Mouse (Mus musculus) liver, embryonic 14.5 days (tissue): ENCODE measurements around the gene Olfr56. TPM values are rescaled to one million over a fixed set of nuclear protein-coding genes. Genes with fewer than 3 reads are reported as not detected.
A peak's percentile ranks its signal among the peaks of the same experiment; 100 is the strongest.

Source experiments
- ATAC-seq: fragments of 200-750 bp; cut with Nextera tagmentation; 2 replicates; pipeline ENCODE4 v1.8.0; 2017; ENCODE audit warnings: moderate number of reproducible peaks, mild to moderate bottlenecking, moderate library complexity; ENCODE audit not compliant: insufficient read depth
- DNase-seq, 3 experiments: peaks; one replicate each; pipeline ENCODE4 v3.0.0-alpha.2; 2012 to 2013; ENCODE audit warnings: low read depth in 3 of 3, low spot score in 3 of 3
- H3K27ac ChIP-seq: fragments of 300-500 bp; sonication (generic); 2 replicates; pipeline ENCODE4 v1.5.1; 2014; ENCODE audit warnings: moderate library complexity, mild to moderate bottlenecking, control low read depth, inconsistent platforms
- H3K27me3 ChIP-seq: fragments of 300-500 bp; sonication (generic); 2 replicates; pipeline ENCODE4 v1.6.1; 2014; ENCODE audit warnings: mild to moderate bottlenecking, low read length, moderate library complexity; ENCODE audit not compliant: control insufficient read depth, insufficient read depth
- H3K36me3 ChIP-seq: fragments of 300-500 bp; sonication (generic); replicated peaks from 2 replicates; pipeline ENCODE4 v1.6.1; 2014; ENCODE audit warnings: low read depth; ENCODE audit not compliant: control insufficient read depth, insufficient read depth
- H3K4me1 ChIP-seq, 2 experiments: fragments of 200-500 bp in 1 of 2; fragments of 300-500 bp in 1 of 2; sonication (generic) in 1 of 2; replicated peaks; 2 replicates each; pipeline ENCODE4 v1.6.1; 2012 to 2014; ENCODE audit warnings: antibody characterized with exemption in 1 of 2, inconsistent platforms in 1 of 2, low read length in 1 of 2; ENCODE audit not compliant: control insufficient read depth in 2 of 2, insufficient read depth in 2 of 2
- H3K4me2 ChIP-seq: fragments of 300-500 bp; sonication (generic); 2 replicates; pipeline ENCODE4 v1.6.1; 2014; ENCODE audit warnings: low read depth, mild to moderate bottlenecking, control low read depth, moderate library complexity
- H3K4me3 ChIP-seq, 2 experiments: fragments of 200-500 bp in 1 of 2; fragments of 300-500 bp in 1 of 2; sonication (generic) in 1 of 2; 2 replicates each; pipeline ENCODE4 v1.5.1; 2012 to 2014; ENCODE audit warnings: low read depth in 2 of 2, low read length in 2 of 2, mild to moderate bottlenecking in 2 of 2, control low read depth in 1 of 2, inconsistent platforms in 1 of 2, moderate library complexity in 1 of 2; ENCODE audit not compliant: insufficient read depth in 1 of 2
- H3K9ac ChIP-seq: fragments of 300-500 bp; sonication (generic); replicated peaks from 2 replicates; pipeline ENCODE4 v1.6.1; 2014; ENCODE audit warnings: mild to moderate bottlenecking, control low read depth, moderate library complexity
- H3K9me3 ChIP-seq: fragments of 300-500 bp; sonication (generic); 2 replicates; pipeline ENCODE4 v1.6.1; 2016; ENCODE audit warnings: low read length, mixed read lengths; ENCODE audit not compliant: control insufficient read depth
- CTCF ChIP-seq: IDR thresholded peaks from 2 replicates; pipeline ENCODE4 v1.5.1; 2016; ENCODE audit warnings: antibody characterized with exemption, low read depth, control low read depth
- EP300 ChIP-seq: IDR thresholded peaks from 2 replicates; pipeline ENCODE4 v1.6.1; 2016; ENCODE audit warnings: antibody characterized with exemption, low read depth
- WGBS: fragments of 180-500 bp; shearing (Covaris S2); extraction: QIAGEN DNeasy Blood & Tissue Kit; methylation state at CpG from one replicate; pipeline ENCODE4 v1.1.7; 2014; ENCODE audit not compliant: insufficient replicate concordance; 5-methylcytosine and 5-hydroxymethylcytosine counted together
- polyA plus RNA-seq, 2 experiments: library from polyadenylated mRNA; depleted of rRNA in 1 of 2; stranded (reverse) in 1 of 2; unstranded in 1 of 2; fragments of >200 nt; fragmentation: Nextera tagmentation in 1 of 2; extraction: Ambion mirVana in 1 of 2; gene quantifications; 2 replicates each; pipeline versions ENCODE4 v1.2.1 to v1.2.3; 2012 to 2014

Olfr56 gene
- polyA plus RNA-seq, 2 experiments, result 0.10 TPM; not detected in 1

DNA sequence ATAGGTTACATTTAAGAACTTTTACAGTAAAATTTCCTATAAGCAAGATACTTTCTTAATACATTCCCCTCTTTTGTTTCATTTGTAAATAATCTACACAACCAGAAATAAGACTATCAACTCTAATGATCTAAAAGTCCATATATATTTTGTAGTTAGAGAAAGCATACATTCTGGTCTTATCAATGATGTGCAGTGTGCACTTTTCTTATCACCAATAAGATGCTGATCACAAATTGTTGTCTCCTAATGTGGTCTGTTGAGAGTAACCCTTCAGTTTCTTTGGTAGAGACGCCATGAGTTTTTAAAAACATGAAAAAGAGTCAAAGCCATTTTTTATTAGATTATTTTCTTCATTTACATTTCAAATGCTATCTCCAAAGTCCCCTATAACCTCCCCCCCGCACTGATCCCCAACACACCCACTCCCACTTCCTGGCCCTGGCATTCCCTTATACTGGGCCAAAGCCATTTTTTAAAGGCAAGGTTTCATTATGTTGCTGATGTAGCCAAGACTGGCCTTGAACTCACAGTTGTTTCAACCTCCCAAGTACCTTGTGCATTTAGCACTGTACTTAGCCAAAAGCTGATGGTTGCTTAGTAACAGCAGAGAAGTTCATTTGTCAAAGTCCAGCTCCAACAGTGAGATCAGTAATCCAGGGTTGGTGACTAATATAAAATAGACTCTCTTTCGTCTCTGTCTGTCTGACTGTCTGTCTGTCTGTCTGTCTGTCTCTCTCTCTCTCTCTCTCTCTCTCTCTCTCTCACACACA lies 111.2 kb downstream of the Olfr56 start:
- ATAC-seq, result no peak

GRCm38 (mm10) chr11:49090551-49090950 lies 111.9 kb downstream of the Olfr56 start:
- Histone ChIP-seq H3K36me3 (no peaks in the 10 kb centered on the region), H3K9ac (no peak overlapping the region), H3K4me1 (peaks cover 52 to 61% of the 10 kb centered on the region in 2 experiments), H3K4me3 (no peak overlapping the region), H3K9me3 (no peaks in the 10 kb centered on the region), H3K4me2 (no peak overlapping the region), H3K27ac (peak overlapping the region; percentile 52), H3K27me3 (no peaks in the 10 kb centered on the region)
- DNase-seq, result no peak
- no peak for ATAC-seq
- TF ChIP-seq CTCF, result no peak
- TF ChIP-seq EP300, result no peak
- 77% methylated on average over 5 of the region's 5 CpGs for WGBS

More for the DNA sequence above, 111.2 kb downstream of the Olfr56 start:
- Histone ChIP-seq H3K9ac (no peak overlapping the region), H3K4me2 (0 out of 2 replicates have a peak overlapping the region, but pooled peaks have one; percentile 16), H3K36me3 (no peaks in the 10 kb centered on the region), H3K4me1 (peaks cover 59 to 67% of the 10 kb centered on the region in 2 experiments), H3K4me3 (no peak overlapping the region), H3K27ac (peak overlapping the region; percentile 52), H3K9me3 (no peaks in the 10 kb centered on the region), H3K27me3 (no peaks in the 10 kb centered on the region)
- WGBS, result 31% methylated on average over 3 of the region's 3 CpGs
- TF ChIP-seq CTCF, result no peak
- TF ChIP-seq EP300, result peak; percentile 64
- DNase-seq, result no peak

DNA sequence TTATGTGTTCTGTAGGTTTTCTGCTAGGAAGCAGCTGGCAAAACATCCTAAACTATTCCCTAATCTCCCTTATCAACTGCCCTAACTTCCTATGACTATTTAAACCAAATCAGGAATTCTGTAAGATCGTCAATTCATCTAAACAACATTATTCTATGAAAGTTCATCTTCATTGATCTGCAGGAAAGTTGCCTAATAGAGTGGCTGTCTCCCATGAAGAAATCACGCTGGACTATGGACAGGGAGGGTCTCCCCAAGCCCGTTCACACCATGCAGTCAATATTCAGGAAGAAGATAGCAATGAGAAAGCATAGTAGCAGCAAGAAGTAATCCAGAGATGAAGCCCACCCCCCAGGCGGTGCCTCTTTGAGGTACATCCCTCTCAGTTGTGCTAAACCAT lies 112.5 kb downstream of the Olfr56 start:
- H3K9me3 ChIP-seq, result no peaks in the 10 kb centered on the region
- no peaks in the 10 kb centered on the region for H3K36me3 ChIP-seq
- WGBS, result 53% methylated on average over 4 of the region's 4 CpGs
- no peak for TF ChIP-seq EP300
- no peak for TF ChIP-seq CTCF
- no peak for ATAC-seq
- no peak overlapping the region for H3K4me3 ChIP-seq
- DNase-seq, result no peak
- peak overlapping the region; percentile 48 for H3K27ac ChIP-seq
- H3K4me1 ChIP-seq, result peaks cover 47 to 58% of the 10 kb centered on the region in 2 experiments
- H3K9ac ChIP-seq, result no peak overlapping the region
- no peak overlapping the region for H3K4me2 ChIP-seq
- no peaks in the 10 kb centered on the region for H3K27me3 ChIP-seq

- Histone ChIP-seq H3K9ac (no peak overlapping the region; the same call in 1 of the 2 replicates), H3K4me2 (peak overlapping the region; percentile 8; the same call in 1 of the 2 replicates), H3K36me3 (no peaks in the 10 kb centered on the region), H3K27me3 (no peaks in the 10 kb centered on the region), H3K27ac (peak overlapping the region; percentile 33; the same call in 1 of the 2 replicates), H3K4me1 (peaks cover 40 to 48% of the 10 kb centered on the region in 2 experiments), H3K4me3 (no peak overlapping the region), H3K9me3 (no peaks in the 10 kb centered on the region)
- no peak for DNase-seq
- no peak for ATAC-seq
- no peak for TF ChIP-seq EP300
- peak; percentile 26 for TF ChIP-seq CTCF
- WGBS, result 88% methylated on average over 1 of the region's 1 CpGs
These were observed 113.4 kb downstream of the Olfr56 start for GRCm38 (mm10) chr11:49092053-49092586.

DNA sequence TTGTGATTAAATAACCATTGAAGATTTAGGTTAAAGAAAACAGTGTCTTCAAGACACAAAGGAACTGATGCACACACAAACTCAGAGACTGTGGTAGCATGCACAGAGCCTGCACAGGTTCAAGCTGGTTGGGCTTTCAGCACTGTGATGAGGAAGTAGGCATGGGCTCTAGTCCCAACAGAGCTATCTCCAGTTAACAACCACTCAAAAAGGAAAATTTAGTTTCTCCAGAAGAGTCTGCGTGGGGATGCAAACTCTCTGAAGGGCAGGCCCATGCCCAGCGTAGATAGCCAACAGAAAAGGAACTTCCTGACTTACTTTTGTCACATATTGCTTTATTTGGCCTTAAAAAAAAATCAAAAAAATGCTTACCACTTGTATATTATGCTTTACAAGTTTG lies 114.1 kb downstream of the Olfr56 start:
- no peak for DNase-seq
- no peak overlapping the region for H3K27ac ChIP-seq
- ATAC-seq, result no peak
- H3K4me1 ChIP-seq, result peaks cover 37 to 43% of the 10 kb centered on the region in 2 experiments
- TF ChIP-seq EP300, result no peak
- no peak for TF ChIP-seq CTCF
- H3K4me2 ChIP-seq, result no peak overlapping the region
- no peak overlapping the region for H3K4me3 ChIP-seq
- H3K36me3 ChIP-seq, result no peaks in the 10 kb centered on the region
- WGBS, result 63% methylated on average over 2 of the region's 2 CpGs
- H3K9ac ChIP-seq, result no peak overlapping the region
- H3K9me3 ChIP-seq, result no peaks in the 10 kb centered on the region
- H3K27me3 ChIP-seq, result no peaks in the 10 kb centered on the region
